Mouse (Mus musculus) kidney, postnatal 10 days (tissue): Measurements from ENCODE around the gene Eda.
"Not testable (repeated sequence)": the region's sequence is repeated elsewhere in the genome, so short reads cannot be mapped to it uniquely, and the experiment has no call there.

Experiments used
- DNase-seq: peaks from one replicate; pipeline ENCODE4 v3.0.0; 2021; ENCODE audit warnings: mixed read lengths

Eda gene

GRCm38 (mm10) chrX:100428693-100429092 is 453.3 kb downstream of the Eda start, which contains the start of gene Otud6a:
Gene Otud6a, plus strand, starts transcription at chrX:100429013.
- no peak for DNase-seq

GRCm38 (mm10) chrX:100432311-100432710 is 456.9 kb downstream of the Eda start:
- no peak for DNase-seq

- not testable (repeated sequence) for DNase-seq
Measured at GRCm38 (mm10) chrX:100442617-100443016, 467.2 kb downstream of the Eda start, which contains the start of gene Awat2. Gene Awat2, minus strand, starts transcription at chrX:100442717.

GRCm38 (mm10) chrX:100443532-100443931 is 468.1 kb downstream of the Eda start:
- no peak for DNase-seq
